Mouse (Mus musculus) spleen, adult 2 months (tissue): ENCODE data around the gene Dsn1. TPM values are rescaled to one million over a fixed set of nuclear protein-coding genes. Genes with fewer than 3 reads are reported as not detected.

ENCODE experiments used
- DNase-seq, 2 experiments: peaks; one replicate each; pipeline versions ENCODE4 v3.0.0 to v3.0.0-alpha.2; 2012 to 2021; ENCODE audit warnings: low spot score in 2 of 2, low read depth in 1 of 2
- H3K27ac ChIP-seq: fragments of 200-500 bp; 2 replicates; pipeline ENCODE4 v1.5.1; 2012; ENCODE audit warnings: low read length, inconsistent platforms; ENCODE audit not compliant: insufficient read depth
- H3K27me3 ChIP-seq: fragments of 200-500 bp; 2 replicates; pipeline ENCODE4 v1.6.1; 2012; ENCODE audit warnings: mild to moderate bottlenecking, moderate library complexity, low read length, inconsistent platforms; ENCODE audit not compliant: control insufficient read depth, insufficient read depth
- H3K36me3 ChIP-seq: fragments of 200-500 bp; 2 replicates; pipeline ENCODE4 v1.6.1; 2012; ENCODE audit warnings: mild to moderate bottlenecking, low read length, inconsistent platforms; ENCODE audit not compliant: control insufficient read depth, insufficient read depth
- H3K4me1 ChIP-seq: fragments of 200-500 bp; 2 replicates; pipeline ENCODE4 v1.6.1; 2011; ENCODE audit warnings: inconsistent platforms; ENCODE audit not compliant: control insufficient read depth, insufficient read depth, insufficient read length
- H3K4me3 ChIP-seq: fragments of 200-500 bp; 2 replicates; pipeline ENCODE4 v1.5.1; 2011; ENCODE audit warnings: mild to moderate bottlenecking, inconsistent platforms; ENCODE audit not compliant: insufficient read depth, insufficient read length; ENCODE audit errors: extremely low read depth
- CTCF ChIP-seq: fragments of 200-500 bp; IDR thresholded peaks from 2 replicates; pipeline ENCODE4 v1.5.1; 2011; ENCODE audit warnings: mild to moderate bottlenecking, inconsistent platforms; ENCODE audit not compliant: insufficient read depth, insufficient read length, insufficient replicate concordance; ENCODE audit errors: extremely low read depth
- POLR2A ChIP-seq: fragments of 200-500 bp; IDR thresholded peaks from 2 replicates; pipeline ENCODE4 v1.6.1; 2011; ENCODE audit warnings: low read depth, low read length, inconsistent platforms
- WGBS: fragments of 180-500 bp; shearing (Covaris S2); methylation state at CpG from one replicate; pipeline ENCODE4 v1.1.7; 2018; 5-methylcytosine and 5-hydroxymethylcytosine counted together
- polyA plus RNA-seq: library from polyadenylated mRNA; depleted of rRNA; stranded (reverse); fragments of >200 nt; gene quantifications from 2 replicates; pipeline ENCODE4 v1.2.3, GENCODE M21; 2012

Dsn1 gene
- polyA plus RNA-seq, 1 experiment: 2.9 TPM

GRCm38 (mm10) chr2:157008509-157008908, 1.6 kb upstream of the Dsn1 start:
- H3K27ac ChIP-seq: no peak overlapping the region
- H3K36me3 ChIP-seq: no peaks in the 10 kb centered on the region
- TF ChIP-seq POLR2A (no peak), CTCF (no peak)
- DNase-seq: no peak
- no peak overlapping the region for H3K4me3 ChIP-seq
- peaks cover 5% of the 10 kb centered on the region; the same call in 1 of the 2 replicates for H3K4me1 ChIP-seq
- no peaks in the 10 kb centered on the region for H3K27me3 ChIP-seq

GRCm38 (mm10) chr2:157007234-157007596, 261 bp upstream of the Dsn1 start:
- Histone ChIP-seq H3K27ac (0 out of 2 replicates have a peak overlapping the region, but pooled peaks have one; percentile 4), H3K4me3 (peak overlapping the region; percentile 75), H3K4me1 (peaks cover 5% of the 10 kb centered on the region; the same call in 1 of the 2 replicates), H3K27me3 (no peaks in the 10 kb centered on the region), H3K36me3 (no peaks in the 10 kb centered on the region)
- WGBS: 31% methylated on average over 5 of the region's 5 CpGs
- TF ChIP-seq CTCF: no peak
- no peak for TF ChIP-seq POLR2A
- no peak for DNase-seq

GRCm38 (mm10) chr2:157002321-157002720, 4.6 kb downstream of the Dsn1 start:
- Histone ChIP-seq H3K4me1 (peaks cover 2% of the 10 kb centered on the region; the same call in 1 of the 2 replicates), H3K4me3 (no peak overlapping the region), H3K27me3 (no peaks in the 10 kb centered on the region), H3K36me3 (peaks cover 4% of the 10 kb centered on the region), H3K27ac (no peak overlapping the region)
- no peak for DNase-seq
- no peak for TF ChIP-seq CTCF
- no peak for TF ChIP-seq POLR2A
- WGBS: 95% methylated on average over 4 of the region's 4 CpGs

- Histone ChIP-seq H3K36me3 (peaks cover 4% of the 10 kb centered on the region), H3K27ac (no peak overlapping the region), H3K4me1 (no peaks in the 10 kb centered on the region), H3K4me3 (no peak overlapping the region), H3K27me3 (no peaks in the 10 kb centered on the region)
- no peak for DNase-seq
- 90% methylated on average over 5 of the region's 5 CpGs for WGBS
- TF ChIP-seq POLR2A (no peak), CTCF (no peak)
Measured at GRCm38 (mm10) chr2:156998263-156998662, 8.7 kb downstream of the Dsn1 start.

GRCm38 (mm10) chr2:156996576-156996975, 10.4 kb downstream of the Dsn1 start:
- DNase-seq: no peak
- peaks cover 4% of the 10 kb centered on the region for H3K36me3 ChIP-seq
- H3K27me3 ChIP-seq: no peaks in the 10 kb centered on the region
- no peak overlapping the region for H3K4me3 ChIP-seq
- WGBS: 74% methylated on average over 6 of the region's 6 CpGs
- no peaks in the 10 kb centered on the region for H3K4me1 ChIP-seq
- no peak overlapping the region for H3K27ac ChIP-seq
- no peak for TF ChIP-seq POLR2A
- TF ChIP-seq CTCF: peak; percentile 50; the same call in 1 of the 2 replicates

GRCm38 (mm10) chr2:156991470-156992319, 15.3 kb downstream of the Dsn1 start, which contains the start of gene Ndrg3:
Ndrg3 (minus strand) TSS chr2:156992056.
- TF ChIP-seq POLR2A: no peak
- TF ChIP-seq CTCF: peak; percentile 32; the same call in 1 of the 2 replicates
- Histone ChIP-seq H3K4me1 (no peaks in the 10 kb centered on the region; the same call in 1 of the 2 replicates), H3K27ac (peak within 1 kb of the TSS; percentile 35; the same call in 1 of the 2 replicates), H3K36me3 (no peaks in the 10 kb centered on the region), H3K4me3 (peak within 1 kb of the TSS; percentile 86), H3K27me3 (no peaks in the 10 kb centered on the region)
- under 1% methylated on average over 64 of the region's 66 CpGs for WGBS
- peak; percentile 95 to 96 for DNase-seq
